Mouse (Mus musculus) layer of hippocampus, adult 9-10 months (tissue): ENCODE data around the gene Gm44579.
A peak's percentile ranks its signal among the peaks of the same experiment; 100 is the strongest.

Experiments
- DNase-seq: peaks from one replicate; pipeline ENCODE4 v3.0.0; 2022; ENCODE audit warnings: low spot score

Gm44579 gene

GRCm38 (mm10) chr15:98167645-98168621 is 52.8 kb downstream of the Gm44579 start:
- peak; percentile 77 for DNase-seq

GRCm38 (mm10) chr15:98166963-98167644 is 53.7 kb downstream of the Gm44579 start, which contains the start of gene Ccdc184:
Gene Ccdc184 (plus strand): TSS chr15:98167158.
- DNase-seq, result no peak

- no peak for DNase-seq
Observed at GRCm38 (mm10) chr15:98165525-98165924, 55.3 kb downstream of the Gm44579 start, which contains the start of gene Asb8. Gene Asb8 (minus strand): TSS chr15:98165625.

- no peak for DNase-seq
Observed at GRCm38 (mm10) chr15:98162561-98162960, 58.2 kb downstream of the Gm44579 start.

GRCm38 (mm10) chr15:98161026-98161805 is 59.6 kb downstream of the Gm44579 start:
- no peak for DNase-seq

- DNase-seq, result no peak
Observed at GRCm38 (mm10) chr15:98157253-98157652, 63.5 kb downstream of the Gm44579 start.

- DNase-seq, result no peak
Observed at GRCm38 (mm10) chr15:98155944-98156343, 64.8 kb downstream of the Gm44579 start.

GRCm38 (mm10) chr15:98155272-98155671 is 65.5 kb downstream of the Gm44579 start:
- no peak for DNase-seq

- no peak for DNase-seq
Observed at GRCm38 (mm10) chr15:98154631-98155030, 66.1 kb downstream of the Gm44579 start.

GRCm38 (mm10) chr15:98154146-98154545 is 66.6 kb downstream of the Gm44579 start:
- DNase-seq, result no peak

- no peak for DNase-seq
Observed at GRCm38 (mm10) chr15:98153625-98154024, 67.2 kb downstream of the Gm44579 start.

- no peak for DNase-seq
Observed at GRCm38 (mm10) chr15:98152916-98153315, 67.9 kb downstream of the Gm44579 start.

- no peak for DNase-seq
Observed at GRCm38 (mm10) chr15:98149166-98149602, 71.6 kb downstream of the Gm44579 start.

GRCm38 (mm10) chr15:98148356-98148755 is 72.4 kb downstream of the Gm44579 start:
- DNase-seq, result no peak

GRCm38 (mm10) chr15:98145559-98146181 is 75.1 kb downstream of the Gm44579 start:
- peak; percentile 62 for DNase-seq

- DNase-seq, result no peak
Observed at GRCm38 (mm10) chr15:98144861-98145507, 75.8 kb downstream of the Gm44579 start.

- no peak for DNase-seq
Observed at GRCm38 (mm10) chr15:98142515-98142914, 78.3 kb downstream of the Gm44579 start.

GRCm38 (mm10) chr15:98140809-98141208 is 80.0 kb downstream of the Gm44579 start:
- no peak for DNase-seq

- DNase-seq, result no peak
Observed at GRCm38 (mm10) chr15:98139763-98140162, 81.0 kb downstream of the Gm44579 start.

- DNase-seq, result no peak
Observed at GRCm38 (mm10) chr15:98136871-98137270, 83.9 kb downstream of the Gm44579 start.
